Mouse (Mus musculus) lung, embryonic 15.5 days (tissue): ENCODE data around the gene Tbc1d22a. TPM values are rescaled to one million over a fixed set of nuclear protein-coding genes. Genes with fewer than 3 reads are reported as not detected.
A peak's percentile ranks its signal among the peaks of the same experiment; 100 is the strongest.

ENCODE experiments used
- ATAC-seq: fragments of 200-750 bp; cut with Nextera tagmentation; 2 replicates; pipeline ENCODE4 v1.8.0; 2017; ENCODE audit warnings: moderate number of reproducible peaks, borderline replicate concordance; ENCODE audit not compliant: low FRiP score, low TSS enrichment; ENCODE audit errors: extremely low read depth
- H3K27ac ChIP-seq: fragments of 300-500 bp; sonication (generic); 2 replicates; pipeline ENCODE4 v1.5.1; 2015; ENCODE audit warnings: moderate library complexity, mild to moderate bottlenecking, inconsistent platforms
- H3K27me3 ChIP-seq: fragments of 300-500 bp; sonication (generic); 2 replicates; pipeline ENCODE4 v1.6.1; 2015; ENCODE audit warnings: inconsistent platforms
- H3K36me3 ChIP-seq: fragments of 300-500 bp; sonication (generic); 2 replicates; pipeline ENCODE4 v1.6.1; 2015; ENCODE audit warnings: inconsistent platforms
- H3K4me1 ChIP-seq: fragments of 300-500 bp; sonication (generic); 2 replicates; pipeline ENCODE4 v1.6.1; 2015; ENCODE audit warnings: inconsistent platforms
- H3K4me2 ChIP-seq: fragments of 300-500 bp; sonication (generic); 2 replicates; pipeline ENCODE4 v1.6.1; 2015; ENCODE audit warnings: inconsistent platforms, mild to moderate bottlenecking, moderate library complexity
- H3K4me3 ChIP-seq: fragments of 300-500 bp; sonication (generic); 2 replicates; pipeline ENCODE4 v1.5.1; 2015; ENCODE audit warnings: mild to moderate bottlenecking, inconsistent platforms
- H3K9ac ChIP-seq: fragments of 300-500 bp; sonication (generic); 2 replicates; pipeline ENCODE4 v1.6.1; 2015; ENCODE audit warnings: inconsistent platforms
- H3K9me3 ChIP-seq: fragments of 300-500 bp; sonication (generic); 2 replicates; pipeline ENCODE4 v1.6.1; 2016; ENCODE audit warnings: inconsistent platforms
- WGBS: fragments of 180-500 bp; shearing (Covaris S2); methylation state at CpG from one replicate; pipeline ENCODE4 v1.1.7; 2015; 5-methylcytosine and 5-hydroxymethylcytosine counted together
- polyA plus RNA-seq: library from polyadenylated mRNA; unstranded; fragments of >200 nt; fragmentation: Nextera tagmentation; extraction: Ambion mirVana; gene quantifications from 2 replicates; pipeline ENCODE4 v1.2.1, GENCODE M21; 2015

Gene Tbc1d22a
- polyA plus RNA-seq, 1 experiment from 2014 or later, result 12.4 TPM

- no peak for ATAC-seq
- no peak overlapping the region for H3K9ac ChIP-seq
- no peaks in the 10 kb centered on the region for H3K36me3 ChIP-seq
- WGBS, result 54% methylated on average over 5 of the region's 5 CpGs
- no peak overlapping the region for H3K4me3 ChIP-seq
- no peak overlapping the region for H3K4me2 ChIP-seq
- H3K27ac ChIP-seq, result no peak overlapping the region
- no peaks in the 10 kb centered on the region for H3K27me3 ChIP-seq
- H3K4me1 ChIP-seq, result no peaks in the 10 kb centered on the region
- H3K9me3 ChIP-seq, result no peaks in the 10 kb centered on the region
Observed at GRCm38 (mm10) chr15:86404866-86405265, 190.6 kb downstream of the Tbc1d22a start.

DNA sequence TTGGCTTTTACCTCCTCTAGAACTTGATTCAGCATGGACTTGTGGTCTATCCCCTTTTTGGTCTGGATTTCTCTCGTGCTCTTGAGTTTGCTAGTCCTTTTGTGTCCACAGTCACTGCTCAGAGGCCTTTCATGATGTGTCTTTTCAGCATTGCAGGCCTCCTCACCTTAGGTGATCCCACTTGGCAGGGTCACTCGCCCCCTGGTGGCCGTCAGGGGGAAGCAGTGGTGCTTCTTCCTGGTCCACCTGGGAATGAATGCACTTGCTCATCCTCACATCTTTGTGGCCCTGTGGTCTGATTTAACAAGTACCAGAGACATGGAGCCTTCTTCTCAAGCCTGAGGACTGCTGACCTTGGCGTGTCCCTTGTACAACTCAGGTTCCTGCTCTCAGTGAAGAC, 191.3 kb downstream of the Tbc1d22a start:
- ATAC-seq, result no peak
- Histone ChIP-seq H3K4me3 (no peak overlapping the region), H3K27me3 (no peaks in the 10 kb centered on the region), H3K36me3 (no peaks in the 10 kb centered on the region), H3K9me3 (no peaks in the 10 kb centered on the region), H3K9ac (no peak overlapping the region), H3K27ac (no peak overlapping the region), H3K4me2 (no peak overlapping the region), H3K4me1 (no peaks in the 10 kb centered on the region)
- 13% methylated on average over 4 of the region's 4 CpGs for WGBS

- ATAC-seq, result no peak
- no peaks in the 10 kb centered on the region for H3K27me3 ChIP-seq
- H3K4me1 ChIP-seq, result no peaks in the 10 kb centered on the region
- H3K4me3 ChIP-seq, result no peak overlapping the region
- H3K9ac ChIP-seq, result no peak overlapping the region
- no peaks in the 10 kb centered on the region for H3K36me3 ChIP-seq
- WGBS, result 66% methylated on average over 5 of the region's 5 CpGs
- no peak overlapping the region for H3K4me2 ChIP-seq
- H3K9me3 ChIP-seq, result no peaks in the 10 kb centered on the region
- H3K27ac ChIP-seq, result no peak overlapping the region
Observed at GRCm38 (mm10) chr15:86409352-86409751, 195.1 kb downstream of the Tbc1d22a start.

DNA sequence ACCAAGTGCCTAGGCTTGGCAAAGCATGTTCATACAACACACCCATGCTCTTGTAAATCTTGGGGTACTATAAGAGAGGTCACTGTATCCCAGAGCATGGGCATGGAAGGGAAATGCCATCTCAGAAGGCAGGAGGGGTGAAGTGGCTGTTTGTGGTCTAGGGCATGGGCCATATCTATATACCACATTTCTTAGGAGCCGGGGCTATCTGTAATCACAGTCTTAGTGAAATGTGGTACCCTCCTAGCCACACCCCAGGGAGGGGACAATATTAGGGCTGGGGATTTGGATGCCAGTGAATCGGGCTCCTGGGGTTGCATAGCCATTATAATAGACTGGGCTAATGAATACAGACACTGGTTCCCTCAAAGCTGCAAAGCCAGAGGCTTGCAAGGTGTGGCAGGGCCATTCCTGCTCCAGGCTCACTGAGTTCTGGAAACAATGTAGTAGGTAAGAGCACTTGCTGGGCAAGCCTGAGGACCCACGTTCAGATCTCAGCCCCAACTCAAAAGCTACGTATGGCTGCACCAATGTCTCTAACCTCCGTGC, 197.3 kb downstream of the Tbc1d22a start:
- Histone ChIP-seq H3K27me3 (no peaks in the 10 kb centered on the region), H3K27ac (no peak overlapping the region), H3K4me1 (no peaks in the 10 kb centered on the region), H3K9me3 (no peaks in the 10 kb centered on the region), H3K4me2 (no peak overlapping the region), H3K9ac (no peak overlapping the region), H3K4me3 (no peak overlapping the region), H3K36me3 (no peaks in the 10 kb centered on the region)
- no peak for ATAC-seq
- WGBS, result 78% methylated on average over 5 of the region's 5 CpGs

DNA sequence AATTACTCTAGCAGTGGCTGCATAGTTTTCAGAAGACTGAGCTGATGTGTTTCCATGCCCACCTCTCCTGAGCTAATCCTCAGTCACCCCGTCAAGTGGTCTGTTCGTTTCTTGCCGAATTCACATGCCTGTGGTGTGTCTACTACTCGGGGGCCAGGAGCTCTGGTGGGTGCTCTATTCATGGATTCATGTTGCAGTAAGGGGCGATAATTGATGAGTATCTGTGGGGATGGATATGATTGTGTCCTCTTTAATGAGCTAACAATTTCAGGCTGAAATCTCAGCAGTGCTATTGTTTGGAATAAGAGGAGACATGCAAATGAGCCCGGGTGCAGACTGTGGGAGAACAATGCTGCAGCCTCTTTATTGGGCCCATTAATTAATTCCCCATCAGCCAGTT, 201.7 kb downstream of the Tbc1d22a start:
- no peak overlapping the region for H3K4me3 ChIP-seq
- no peak overlapping the region for H3K27ac ChIP-seq
- no peaks in the 10 kb centered on the region for H3K36me3 ChIP-seq
- no peaks in the 10 kb centered on the region for H3K9me3 ChIP-seq
- H3K9ac ChIP-seq, result no peak overlapping the region
- 73% methylated on average over 6 of the region's 6 CpGs for WGBS
- no peaks in the 10 kb centered on the region for H3K4me1 ChIP-seq
- H3K27me3 ChIP-seq, result no peaks in the 10 kb centered on the region
- H3K4me2 ChIP-seq, result no peak overlapping the region
- no peak for ATAC-seq

DNA sequence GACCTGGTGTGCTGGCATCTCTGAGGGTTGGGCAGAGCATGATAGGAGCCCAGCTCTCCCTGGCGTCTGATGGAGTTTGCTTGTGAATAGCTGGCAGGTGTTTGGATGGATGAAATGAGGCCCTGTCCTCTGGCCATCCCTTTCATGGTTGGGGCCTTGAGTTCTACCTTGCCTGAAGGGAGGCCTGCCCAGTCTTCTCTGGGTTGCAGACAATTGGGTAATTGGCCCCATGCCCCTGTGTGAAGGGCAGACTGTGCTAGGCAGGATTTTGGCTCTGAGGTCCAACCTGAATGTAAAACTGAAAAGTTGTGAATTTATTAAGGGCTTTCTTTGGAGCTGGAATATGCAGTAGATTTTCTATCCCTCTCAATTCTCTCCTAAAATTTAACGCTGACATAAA, 204.2 kb downstream of the Tbc1d22a start:
- no peaks in the 10 kb centered on the region for H3K27me3 ChIP-seq
- 91% methylated on average over 2 of the region's 2 CpGs for WGBS

GRCm38 (mm10) chr15:86419620-86420019, 205.4 kb downstream of the Tbc1d22a start:
- H3K4me3 ChIP-seq, result no peak overlapping the region
- H3K4me2 ChIP-seq, result no peak overlapping the region
- WGBS, result 82% methylated on average over 6 of the region's 6 CpGs
- H3K27ac ChIP-seq, result no peak overlapping the region
- no peaks in the 10 kb centered on the region for H3K36me3 ChIP-seq
- H3K9ac ChIP-seq, result no peak overlapping the region
- no peaks in the 10 kb centered on the region for H3K9me3 ChIP-seq
- no peak for ATAC-seq
- H3K27me3 ChIP-seq, result no peaks in the 10 kb centered on the region
- H3K4me1 ChIP-seq, result no peaks in the 10 kb centered on the region

More for the DNA sequence above, 204.2 kb downstream of the Tbc1d22a start:
- Histone ChIP-seq H3K9me3 (no peaks in the 10 kb centered on the region), H3K4me2 (no peak overlapping the region), H3K4me3 (no peak overlapping the region), H3K4me1 (no peaks in the 10 kb centered on the region), H3K36me3 (no peaks in the 10 kb centered on the region), H3K27ac (no peak overlapping the region), H3K9ac (no peak overlapping the region)
- no peak for ATAC-seq

GRCm38 (mm10) chr15:86422858-86423257, 208.6 kb downstream of the Tbc1d22a start:
- 32% methylated on average over 1 of the region's 1 CpGs for WGBS
- H3K4me1 ChIP-seq, result peaks cover 9% of the 10 kb centered on the region

GRCm38 (mm10) chr15:86423884-86424283, 209.6 kb downstream of the Tbc1d22a start:
- H3K27ac ChIP-seq, result no peak overlapping the region
- WGBS, result 43% methylated on average over 2 of the region's 2 CpGs
- no peaks in the 10 kb centered on the region for H3K27me3 ChIP-seq

More at GRCm38 (mm10) chr15:86422858-86423257, 208.6 kb downstream of the Tbc1d22a start:
- no peak overlapping the region for H3K4me2 ChIP-seq
- H3K9me3 ChIP-seq, result no peaks in the 10 kb centered on the region
- H3K27ac ChIP-seq, result no peak overlapping the region
- H3K9ac ChIP-seq, result no peak overlapping the region
- H3K27me3 ChIP-seq, result no peaks in the 10 kb centered on the region
- no peaks in the 10 kb centered on the region for H3K36me3 ChIP-seq
- ATAC-seq, result no peak
- no peak overlapping the region for H3K4me3 ChIP-seq

GRCm38 (mm10) chr15:86424971-86425370, 210.7 kb downstream of the Tbc1d22a start:
- Histone ChIP-seq H3K27ac (no peak overlapping the region), H3K36me3 (no peaks in the 10 kb centered on the region), H3K4me1 (peaks cover 9% of the 10 kb centered on the region), H3K9ac (no peak overlapping the region), H3K4me2 (no peak overlapping the region), H3K9me3 (no peaks in the 10 kb centered on the region), H3K4me3 (no peak overlapping the region), H3K27me3 (no peaks in the 10 kb centered on the region)
- WGBS, result 42% methylated on average over 8 of the region's 8 CpGs
- ATAC-seq, result no peak

More at GRCm38 (mm10) chr15:86423884-86424283, 209.6 kb downstream of the Tbc1d22a start:
- Histone ChIP-seq H3K9ac (no peak overlapping the region), H3K4me3 (no peak overlapping the region), H3K9me3 (no peaks in the 10 kb centered on the region), H3K4me2 (no peak overlapping the region), H3K36me3 (no peaks in the 10 kb centered on the region), H3K4me1 (peaks cover 9% of the 10 kb centered on the region)
- no peak for ATAC-seq

- no peak overlapping the region for H3K9ac ChIP-seq
- H3K9me3 ChIP-seq, result no peaks in the 10 kb centered on the region
- WGBS, result 54% methylated on average over 5 of the region's 5 CpGs
- no peaks in the 10 kb centered on the region for H3K36me3 ChIP-seq
- H3K4me3 ChIP-seq, result no peak overlapping the region
- no peak for ATAC-seq
- H3K4me2 ChIP-seq, result no peak overlapping the region
- H3K27ac ChIP-seq, result no peak overlapping the region
- no peaks in the 10 kb centered on the region for H3K27me3 ChIP-seq
- H3K4me1 ChIP-seq, result peaks cover 9% of the 10 kb centered on the region
Observed at GRCm38 (mm10) chr15:86426364-86427000, 212.2 kb downstream of the Tbc1d22a start.

DNA sequence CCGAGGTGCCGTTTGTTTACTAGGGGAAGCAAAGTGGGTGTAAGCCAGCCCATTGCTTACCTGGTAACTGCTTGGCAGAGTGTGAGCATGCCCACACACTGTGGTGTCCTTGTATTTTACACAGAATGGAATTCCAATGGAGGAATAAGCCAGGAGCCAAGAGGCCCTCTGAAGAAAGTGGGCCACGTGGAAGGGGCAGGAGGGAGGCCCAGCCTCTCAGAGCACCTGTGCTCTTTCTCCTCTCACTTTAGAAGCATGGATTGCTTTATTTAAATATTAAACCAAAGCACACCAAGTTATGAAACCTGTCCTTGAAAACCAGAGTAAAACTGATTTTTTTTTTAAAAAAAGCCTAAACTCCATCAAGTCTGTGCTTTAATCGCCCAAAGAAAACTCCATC, 213.2 kb downstream of the Tbc1d22a start:
- Histone ChIP-seq H3K4me1 (peaks cover 9% of the 10 kb centered on the region), H3K9ac (no peak overlapping the region), H3K4me2 (no peak overlapping the region), H3K9me3 (no peaks in the 10 kb centered on the region), H3K36me3 (no peaks in the 10 kb centered on the region), H3K27ac (peak overlapping the region; percentile 34; the same call in 1 of the 2 replicates), H3K27me3 (no peaks in the 10 kb centered on the region), H3K4me3 (no peak overlapping the region)
- ATAC-seq, result peak; percentile 39
- 64% methylated on average over 4 of the region's 4 CpGs for WGBS
